Mouse (Mus musculus) embryonic facial prominence, embryonic 10.5 days (tissue): ENCODE measurements around the gene Dusp11. TPM values are rescaled to one million over a fixed set of nuclear protein-coding genes. Genes with fewer than 3 reads are reported as not detected.
"Not testable (repeated sequence)": the region's sequence is repeated elsewhere in the genome, so short reads cannot be mapped to it uniquely, and the experiment has no call there.

ENCODE experiments used
- DNase-seq: peaks from one replicate; pipeline ENCODE4 v3.0.0-alpha.2; 2017; ENCODE audit warnings: low spot score
- H3K27ac ChIP-seq: fragments of 300-500 bp; sonication (generic); replicated peaks from 2 replicates; pipeline ENCODE4 v1.5.1; 2016; ENCODE audit warnings: mild to moderate bottlenecking
- H3K27me3 ChIP-seq: fragments of 300-500 bp; sonication (generic); replicated peaks from 2 replicates; pipeline ENCODE4 v1.6.1; 2016; ENCODE audit warnings: low read depth, mild to moderate bottlenecking; ENCODE audit not compliant: poor library complexity, severe bottlenecking
- H3K36me3 ChIP-seq: fragments of 300-500 bp; sonication (generic); replicated peaks from 2 replicates; pipeline ENCODE4 v1.6.1; 2016; ENCODE audit warnings: mild to moderate bottlenecking, moderate library complexity
- H3K4me1 ChIP-seq: fragments of 300-500 bp; sonication (generic); 2 replicates; pipeline ENCODE4 v1.6.1; 2016
- H3K4me3 ChIP-seq: fragments of 300-500 bp; sonication (generic); 2 replicates; pipeline ENCODE4 v1.5.1; 2016; ENCODE audit warnings: mild to moderate bottlenecking, moderate library complexity
- H3K9me3 ChIP-seq: fragments of 300-500 bp; sonication (generic); 2 replicates; pipeline ENCODE4 v1.6.1; 2016; ENCODE audit warnings: mild to moderate bottlenecking
- WGBS: fragments of 180-500 bp; shearing (Covaris S2); methylation state at CpG from one replicate; pipeline ENCODE4 v1.1.7; 2016; 5-methylcytosine and 5-hydroxymethylcytosine counted together
- polyA plus RNA-seq: library from polyadenylated mRNA; unstranded; fragments of >200 nt; fragmentation: Nextera tagmentation; extraction: Ambion mirVana; gene quantifications from 2 replicates; pipeline ENCODE4 v1.2.1, GENCODE M21; 2016

Gene Dusp11
- polyA plus RNA-seq, 1 experiment from 2014 or later: 39.9 TPM

DNA sequence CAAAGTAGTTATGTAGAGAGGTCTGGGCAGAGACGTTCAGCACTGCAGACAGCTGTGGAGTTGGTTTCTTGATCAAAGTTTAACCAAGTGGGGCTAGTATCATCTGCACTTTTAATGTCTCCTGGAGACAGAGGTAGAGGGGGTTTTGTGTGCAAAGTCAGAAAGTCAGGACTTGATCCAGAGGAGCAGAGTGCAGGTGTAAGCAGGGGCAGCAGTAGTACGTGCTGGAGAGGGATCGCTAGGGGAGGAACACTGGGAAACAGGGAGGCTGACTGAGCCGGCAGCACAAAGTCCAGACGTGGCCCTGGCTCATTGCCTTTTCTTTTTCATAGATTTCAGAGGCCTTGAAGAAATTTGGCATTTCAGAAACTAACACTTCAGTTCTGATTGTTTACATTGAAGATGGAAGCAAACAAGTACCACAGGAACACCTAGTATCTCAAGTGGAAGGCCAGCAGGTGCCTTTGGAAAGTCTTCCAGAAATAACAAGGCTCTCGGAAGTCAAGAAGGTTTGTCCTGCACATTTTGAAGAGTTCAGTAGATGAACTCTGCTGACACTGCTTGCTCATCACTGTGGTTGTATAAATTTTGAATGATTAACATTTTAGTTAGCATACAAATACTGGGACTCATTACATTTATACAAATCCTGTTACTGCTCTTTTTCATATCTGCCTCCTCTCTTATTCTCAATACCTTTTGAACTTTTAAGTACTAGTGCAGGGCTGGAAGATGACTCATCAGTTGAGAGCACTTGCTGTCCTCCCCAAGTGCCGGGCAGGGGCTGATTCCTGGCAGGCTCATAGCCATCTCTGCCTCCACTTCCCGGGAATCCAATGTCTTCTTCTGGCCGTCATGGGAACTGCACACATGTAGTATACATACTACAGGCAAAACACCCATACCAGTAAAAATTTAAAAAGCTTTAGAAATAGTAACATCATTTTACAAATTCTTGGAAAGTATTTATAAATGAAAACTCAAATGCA, 33.7 kb downstream of the Dusp11 start:
- Histone ChIP-seq H3K36me3 (peaks cover 79% of the 10 kb centered on the region), H3K4me1 (no peaks in the 10 kb centered on the region)

DNA sequence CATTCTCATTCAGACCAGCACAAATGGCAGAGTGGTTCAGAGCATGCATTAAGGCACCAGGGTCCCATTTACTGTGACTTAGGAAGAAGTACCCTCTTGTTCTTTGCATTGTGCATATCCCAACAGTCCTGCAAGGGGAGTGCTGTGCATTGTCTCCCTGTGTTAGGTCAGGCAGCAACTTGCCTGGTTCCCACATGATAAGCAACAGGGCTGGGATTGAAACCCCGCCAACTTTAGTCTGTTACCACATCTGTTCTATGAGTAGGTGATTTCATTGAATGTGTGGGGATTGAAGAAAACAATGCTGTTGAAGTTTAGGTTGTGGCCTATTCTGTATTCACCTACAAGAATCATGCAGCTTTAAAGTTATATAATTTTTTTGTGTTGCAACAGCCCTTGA, 34.8 kb downstream of the Dusp11 start:
- WGBS: 100% methylated on average over 1 of the region's 1 CpGs
- Histone ChIP-seq H3K9me3 (no peaks in the 10 kb centered on the region), H3K4me3 (no peak overlapping the region), H3K27ac (no peak overlapping the region), H3K4me1 (no peaks in the 10 kb centered on the region), H3K36me3 (peaks cover 87% of the 10 kb centered on the region), H3K27me3 (no peaks in the 10 kb centered on the region)
- DNase-seq: no peak

More for the DNA sequence above, 33.7 kb downstream of the Dusp11 start:
- Histone ChIP-seq H3K27me3 (no peaks in the 10 kb centered on the region), H3K27ac (no peak overlapping the region), H3K4me3 (no peak overlapping the region), H3K9me3 (no peaks in the 10 kb centered on the region)
- DNase-seq: no peak
- 88% methylated on average over 9 of the region's 9 CpGs for WGBS

DNA sequence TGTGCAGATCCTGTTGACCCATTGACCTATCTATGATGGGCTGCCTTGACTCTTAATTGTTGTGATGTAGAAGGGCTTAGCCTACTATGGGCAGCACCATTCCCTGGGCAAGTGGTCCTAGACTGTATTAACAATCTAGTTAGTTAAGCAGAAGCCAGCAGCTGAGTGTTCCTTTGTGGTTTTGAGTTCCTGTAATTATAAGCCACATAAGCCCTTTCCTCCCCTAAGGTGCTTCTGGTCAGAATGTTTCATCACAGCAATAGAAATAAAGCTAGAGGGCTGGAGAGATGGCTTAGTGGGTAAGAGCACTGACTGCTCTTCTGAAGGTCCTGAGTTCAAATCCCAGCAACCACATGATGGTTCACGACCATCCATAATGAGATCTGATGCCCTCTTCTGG, 37.8 kb downstream of the Dusp11 start:
- no peak for DNase-seq
- no peak overlapping the region for H3K27ac ChIP-seq
- no peak overlapping the region for H3K4me3 ChIP-seq
- H3K36me3 ChIP-seq: peaks cover 74% of the 10 kb centered on the region
- H3K4me1 ChIP-seq: no peaks in the 10 kb centered on the region
- H3K9me3 ChIP-seq: no peaks in the 10 kb centered on the region
- WGBS: 91% methylated on average over 1 of the region's 1 CpGs
- no peaks in the 10 kb centered on the region for H3K27me3 ChIP-seq

DNA sequence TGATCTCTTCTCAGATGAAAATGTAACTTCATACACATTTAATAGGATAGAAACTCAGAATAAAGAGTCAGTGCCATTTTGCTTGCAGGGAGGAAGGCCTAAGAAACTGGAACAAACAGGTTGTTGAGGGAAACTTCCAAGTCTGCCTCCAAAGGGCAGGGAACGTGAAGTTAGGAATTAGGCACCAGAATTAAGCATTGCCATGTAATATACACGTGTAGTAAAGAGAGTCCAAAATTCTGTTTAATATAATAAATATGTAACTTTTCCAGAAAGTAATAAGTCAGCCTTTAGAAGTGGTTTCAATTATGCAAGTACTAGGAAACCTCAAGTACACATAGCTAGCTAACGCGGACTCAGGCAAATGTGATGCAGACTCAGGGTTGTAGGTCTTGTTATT, 42.1 kb downstream of the Dusp11 start:
- no peaks in the 10 kb centered on the region for H3K9me3 ChIP-seq

GRCm38 (mm10) chr6:85918341-85918740, 43.1 kb downstream of the Dusp11 start:
- DNase-seq, H3K27ac ChIP-seq, H3K4me3 ChIP-seq, H3K27me3 ChIP-seq, H3K9me3 ChIP-seq: not testable (repeated sequence)
- peaks cover 14% of the 10 kb centered on the region for H3K4me1 ChIP-seq
- WGBS: 92% methylated on average over 3 of the region's 3 CpGs
- peaks cover 25% of the 10 kb centered on the region for H3K36me3 ChIP-seq

More for the DNA sequence above, 42.1 kb downstream of the Dusp11 start:
- DNase-seq: no peak
- Histone ChIP-seq H3K36me3 (peaks cover 33% of the 10 kb centered on the region), H3K4me1 (peaks cover 14% of the 10 kb centered on the region), H3K27ac (no peak overlapping the region), H3K4me3 (no peak overlapping the region), H3K27me3 (no peaks in the 10 kb centered on the region)
- WGBS: 93% methylated on average over 4 of the region's 4 CpGs

DNA sequence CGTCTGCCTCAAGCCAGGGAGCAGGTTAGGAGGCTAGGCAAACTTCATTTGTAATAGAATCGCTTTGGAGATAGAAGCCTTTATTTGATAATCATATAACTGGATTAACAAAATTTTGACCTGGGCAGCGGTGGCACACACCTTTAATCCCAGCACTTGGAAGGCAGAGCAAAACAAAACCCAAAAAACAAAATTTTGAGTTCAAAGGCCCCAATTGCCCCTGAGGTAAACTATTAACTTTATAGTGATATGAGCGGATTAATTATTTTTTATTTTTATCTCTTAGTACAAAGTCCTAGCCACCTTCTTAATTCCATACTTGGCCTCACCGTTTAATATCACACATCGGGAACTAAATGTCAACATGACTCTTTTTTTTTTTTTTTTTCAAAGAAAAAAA, 44.9 kb downstream of the Dusp11 start:
- H3K27me3 ChIP-seq: no peaks in the 10 kb centered on the region
- DNase-seq: no peak
- H3K27ac ChIP-seq: peak overlapping the region; percentile 90
- peaks cover 14% of the 10 kb centered on the region for H3K4me1 ChIP-seq
- peak overlapping the region; percentile 72 for H3K4me3 ChIP-seq
- H3K9me3 ChIP-seq: no peaks in the 10 kb centered on the region
- peaks cover 11% of the 10 kb centered on the region for H3K36me3 ChIP-seq
- WGBS: 84% methylated on average over 6 of the region's 6 CpGs

DNA sequence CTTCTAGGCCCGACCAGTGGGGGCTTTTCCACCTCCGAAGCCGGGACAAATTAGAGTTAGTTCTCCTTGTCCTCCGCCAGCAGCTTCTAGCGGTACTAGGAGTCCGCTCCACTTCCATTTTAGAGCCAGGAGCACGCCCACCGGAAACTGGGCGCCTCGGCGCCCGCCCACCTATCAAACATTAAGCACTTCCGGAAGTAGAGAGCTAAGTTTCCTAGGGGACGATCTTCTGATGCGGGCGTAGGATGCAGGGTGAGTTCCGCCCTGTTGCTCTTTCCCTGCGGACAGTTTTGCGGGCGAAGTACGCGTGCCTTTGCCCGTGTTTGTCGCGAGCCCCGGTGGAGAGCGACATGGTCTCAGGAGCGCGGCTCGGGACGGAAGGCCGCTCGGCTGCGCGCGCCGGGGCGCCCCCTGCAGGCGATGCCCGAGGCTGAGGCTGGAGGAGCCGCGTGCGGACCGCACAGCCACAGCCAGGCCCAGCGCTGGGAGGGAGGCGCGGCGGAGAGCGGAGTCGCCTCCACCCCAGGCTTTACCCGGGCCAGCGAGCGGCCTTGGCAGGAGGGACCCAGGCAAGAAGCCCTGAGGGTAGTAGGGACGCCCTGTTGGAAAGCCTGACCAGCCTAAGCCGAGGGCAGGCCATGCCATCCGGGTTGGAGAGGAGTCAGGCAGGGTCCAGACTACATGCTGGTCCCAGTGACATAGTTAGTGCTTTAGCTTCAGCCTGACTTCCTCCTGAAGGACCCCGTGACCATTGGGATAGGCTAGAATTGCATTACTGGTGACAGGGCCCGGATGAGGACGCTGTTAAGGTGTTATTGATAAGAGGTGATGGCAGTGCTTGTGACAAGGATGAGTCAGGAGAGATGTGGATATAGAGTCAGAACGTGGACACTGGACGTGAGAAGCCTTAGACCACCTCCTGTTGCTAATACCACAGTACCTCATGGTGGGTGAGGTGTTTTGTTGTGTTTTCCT, 45.6 kb downstream of the Dusp11 start, which contains the start of gene Nat8f1:
Gene Nat8f1 (minus strand): TSS at position 149 of the 975 bp plus-strand sequence.
- H3K27me3 ChIP-seq, H3K36me3 ChIP-seq, H3K9me3 ChIP-seq: not testable (repeated sequence)
- peak; percentile 90 for DNase-seq
- peak within 1 kb of the TSS; percentile 90 for H3K27ac ChIP-seq
- whole genome bisulfite sequencing: under 1% methylated on average over 61 of the region's 61 CpGs
- peak within 1 kb of the TSS; percentile 72 for H3K4me3 ChIP-seq
- H3K4me1 ChIP-seq: peaks cover 14% of the 10 kb centered on the region

DNA sequence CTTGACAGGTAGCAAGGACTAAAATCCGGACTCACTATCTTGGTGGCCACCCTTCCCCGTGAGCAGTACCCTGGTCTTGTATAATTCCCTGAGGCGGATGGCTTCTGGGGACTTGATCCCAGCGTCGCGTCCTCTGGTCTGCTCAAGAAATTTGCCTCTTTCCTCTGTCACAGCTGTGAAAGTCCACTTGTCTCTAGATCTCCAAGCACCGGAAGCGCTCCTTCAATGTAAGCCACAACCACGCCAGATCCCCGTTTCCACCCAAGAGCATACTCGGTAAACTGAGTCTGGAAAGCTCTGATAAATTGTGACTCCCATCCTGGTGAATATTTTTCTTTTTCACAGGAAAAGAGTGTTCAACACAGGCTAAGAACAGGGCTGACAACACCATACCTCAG, 46.3 kb downstream of the Dusp11 start:
- peaks cover 14% of the 10 kb centered on the region for H3K4me1 ChIP-seq
- WGBS: 4% methylated on average over 11 of the region's 11 CpGs
- no peaks in the 10 kb centered on the region for H3K27me3 ChIP-seq
- H3K4me3 ChIP-seq: peak overlapping the region; percentile 72
- H3K36me3 ChIP-seq: no peaks in the 10 kb centered on the region
- H3K27ac ChIP-seq: peak overlapping the region; percentile 90
- no peak for DNase-seq
- H3K9me3 ChIP-seq: no peaks in the 10 kb centered on the region

DNA sequence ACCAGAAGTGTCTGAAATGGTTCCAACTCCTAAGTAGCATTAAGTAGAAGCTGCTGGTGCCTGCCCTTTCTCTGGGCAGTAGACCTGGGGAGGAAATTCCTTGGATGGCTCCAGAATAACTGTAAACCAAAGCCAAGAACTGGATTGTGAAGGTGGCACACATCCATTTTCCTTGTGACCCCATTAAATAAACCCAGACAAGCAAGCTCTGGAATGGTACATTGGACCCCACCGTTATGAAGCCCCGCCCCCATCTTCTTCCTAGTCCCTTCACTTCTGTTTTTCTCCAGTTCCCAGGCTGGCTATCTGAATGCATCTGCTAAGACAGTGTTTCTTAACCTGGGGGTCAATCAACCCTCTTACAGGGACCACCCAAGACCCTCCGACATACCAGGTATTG, 49.9 kb downstream of the Dusp11 start, which contains the start of gene Tprkb:
Gene Tprkb (plus strand): TSS at position 279 of the 400 bp plus-strand sequence.
- 85% methylated on average over 3 of the region's 3 CpGs for WGBS
- H3K27ac ChIP-seq: no peak within 1 kb of the TSS

GRCm38 (mm10) chr6:85909704-85910103, 51.8 kb downstream of the Dusp11 start:
- no peaks in the 10 kb centered on the region for H3K36me3 ChIP-seq
- 90% methylated on average over 1 of the region's 1 CpGs for WGBS
- no peak for DNase-seq
- no peaks in the 10 kb centered on the region for H3K27me3 ChIP-seq
- no peak overlapping the region for H3K27ac ChIP-seq
- peaks cover 4% of the 10 kb centered on the region for H3K4me1 ChIP-seq
- H3K4me3 ChIP-seq: no peak overlapping the region
- H3K9me3 ChIP-seq: no peaks in the 10 kb centered on the region

More for the DNA sequence above, 49.9 kb downstream of the Dusp11 start, which contains the start of gene Tprkb:
- Histone ChIP-seq H3K4me1 (peaks cover 14% of the 10 kb centered on the region), H3K4me3 (no peak within 1 kb of the TSS), H3K36me3 (no peaks in the 10 kb centered on the region), H3K27me3 (no peaks in the 10 kb centered on the region), H3K9me3 (no peaks in the 10 kb centered on the region)
- DNase-seq: no peak

DNA sequence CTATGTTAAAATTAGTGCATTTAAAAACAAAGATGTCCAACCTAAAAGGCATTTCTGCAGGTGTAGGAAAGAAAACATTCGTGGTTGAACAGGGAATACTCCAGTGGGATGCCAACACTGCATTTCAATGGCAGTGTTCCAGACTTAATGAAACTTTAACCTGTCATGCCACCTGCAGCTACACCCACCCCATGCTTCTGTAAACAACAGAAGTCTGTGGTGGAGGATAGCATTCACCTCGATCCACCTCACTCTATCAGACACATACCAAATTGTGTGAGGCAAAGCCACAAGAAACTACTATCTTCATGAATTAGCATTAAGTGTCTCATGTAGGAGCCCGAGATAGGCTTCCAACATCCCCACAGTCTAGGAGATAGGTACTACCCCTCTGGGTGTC, 53.1 kb downstream of the Dusp11 start:
- H3K4me1 ChIP-seq: no peaks in the 10 kb centered on the region
- no peak for DNase-seq
- H3K9me3 ChIP-seq: no peaks in the 10 kb centered on the region
- no peak overlapping the region for H3K4me3 ChIP-seq
- H3K36me3 ChIP-seq: no peaks in the 10 kb centered on the region
- H3K27ac ChIP-seq: no peak overlapping the region
- 77% methylated on average over 3 of the region's 3 CpGs for WGBS
- H3K27me3 ChIP-seq: no peaks in the 10 kb centered on the region

DNA sequence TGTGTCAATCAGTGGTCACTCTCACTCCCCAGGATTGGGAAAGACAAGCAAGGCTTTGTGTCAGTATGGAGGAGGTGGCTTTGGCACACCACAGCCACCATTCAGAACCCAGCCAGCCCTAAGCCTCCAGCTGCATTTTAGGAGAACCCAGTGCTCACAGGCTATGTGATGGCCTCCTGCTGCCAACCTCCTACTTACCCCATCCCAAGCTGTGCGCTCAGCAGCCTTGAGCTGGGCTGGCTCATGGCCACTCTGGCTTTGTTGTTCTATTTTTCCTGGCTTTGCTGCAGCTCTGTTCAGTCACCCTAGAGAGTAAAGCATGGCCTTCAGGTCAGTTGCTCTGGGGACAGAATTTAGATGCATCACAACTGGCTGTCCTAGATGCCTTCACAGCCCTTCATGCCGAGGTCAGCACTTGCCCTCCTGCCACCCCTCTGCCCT, 54.5 kb downstream of the Dusp11 start:
- H3K9me3 ChIP-seq, H3K27ac ChIP-seq, H3K4me1 ChIP-seq, H3K36me3 ChIP-seq, DNase-seq, H3K4me3 ChIP-seq, H3K27me3 ChIP-seq: not testable (repeated sequence)
- WGBS: 65% methylated on average over 2 of the region's 2 CpGs
